Mouse (Mus musculus): ENCODE measurements around the gene Slc39a13. TPM values are rescaled to one million over a fixed set of nuclear protein-coding genes. Genes with fewer than 3 reads are reported as not detected.
A peak's percentile ranks its signal among the peaks of the same experiment; 100 is the strongest.
"Not testable (repeated sequence)": the region's sequence is repeated elsewhere in the genome, so short reads cannot be mapped to it uniquely, and the experiment has no call there.

The Slc39a13 gene
- polyA plus RNA-seq, 1 experiment = 1.4 TPM

GRCm38 (mm10) chr2:91061849-91062481 lies 8.3 kb downstream of the Slc39a13 start:
- Histone ChIP-seq H3K27me3 (ENCODE audit: control insufficient read depth) (no peaks in the 10 kb centered on the region), H3K4me1 (ENCODE audit: control insufficient read depth) (peaks cover 37% of the 10 kb centered on the region), H3K36me3 (ENCODE audit: control insufficient read depth) (peaks cover 98% of the 10 kb centered on the region), H3K9me3 (ENCODE audit: control insufficient read depth, low read length) (no peaks in the 10 kb centered on the region), H3K4me3 (replicated peaks) (no peak overlapping the region)
- TF ChIP-seq TAL1 (IDR thresholded peaks at IDR 0.05; ENCODE audit: low read length) (no peak), GATA1 (IDR thresholded peaks at IDR 0.05; ENCODE audit: low read length) (no peak)

DNA sequence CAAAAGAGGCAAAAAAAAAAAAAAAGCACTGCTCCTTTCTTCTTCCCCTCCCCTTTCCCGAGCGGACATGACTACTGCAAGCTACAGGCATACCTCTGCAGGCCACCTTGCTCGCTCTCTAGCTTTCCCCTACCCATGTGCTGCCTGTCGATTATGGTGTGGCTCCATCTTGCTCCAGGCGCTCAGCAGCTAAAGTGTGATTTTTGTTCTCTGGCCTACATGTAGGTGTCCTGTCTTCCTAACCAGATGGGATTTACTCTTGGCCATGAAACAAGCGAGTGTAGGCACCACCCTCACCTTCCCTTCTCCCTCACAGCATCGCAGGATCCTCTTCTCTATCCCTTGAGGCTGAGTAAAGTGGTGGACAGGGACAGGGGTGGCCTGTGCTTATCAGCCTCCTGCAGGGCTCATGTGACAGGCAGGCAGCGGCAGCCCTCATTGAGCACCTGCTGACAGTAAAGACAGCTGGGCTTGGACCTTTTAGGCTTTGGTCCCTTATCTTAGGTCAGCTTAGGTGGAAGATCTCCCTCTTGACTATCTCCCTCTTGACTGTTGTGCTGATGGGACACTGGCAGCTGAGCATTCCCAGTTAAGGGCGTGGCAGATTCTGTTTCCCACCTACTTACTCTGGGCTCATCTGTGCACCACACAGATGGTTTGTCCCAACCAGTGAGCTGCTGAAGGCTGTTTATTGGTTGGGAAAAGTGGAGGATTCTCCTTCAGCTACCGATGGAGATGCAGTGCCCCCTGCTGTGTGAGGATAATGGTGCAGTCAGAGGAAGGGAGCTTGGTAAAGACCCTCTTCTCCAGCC lies 9.5 kb downstream of the Slc39a13 start:
- TF ChIP-seq TAL1 (IDR thresholded peaks at IDR 0.05; ENCODE audit: low read length) = peak; percentile 73
- peak; percentile 66 for TF ChIP-seq GATA1 (IDR thresholded peaks at IDR 0.05; ENCODE audit: low read length)
- Histone ChIP-seq H3K4me1 (ENCODE audit: control insufficient read depth) (peaks cover 37% of the 10 kb centered on the region), H3K9me3 (ENCODE audit: control insufficient read depth, low read length) (no peaks in the 10 kb centered on the region), H3K4me3 (replicated peaks) (peak overlapping the region; percentile 5), H3K36me3 (ENCODE audit: control insufficient read depth) (peaks cover 98% of the 10 kb centered on the region), H3K27me3 (ENCODE audit: control insufficient read depth) (no peaks in the 10 kb centered on the region)

- no peak overlapping the region for H3K4me3 ChIP-seq (replicated peaks)
- no peaks in the 10 kb centered on the region for H3K9me3 ChIP-seq (ENCODE audit: control insufficient read depth, low read length)
- no peaks in the 10 kb centered on the region for H3K27me3 ChIP-seq (ENCODE audit: control insufficient read depth)
- peaks cover 47% of the 10 kb centered on the region for H3K4me1 ChIP-seq (ENCODE audit: control insufficient read depth)
- TF ChIP-seq GATA1 (IDR thresholded peaks at IDR 0.05; ENCODE audit: low read length) (no peak), TAL1 (IDR thresholded peaks at IDR 0.05; ENCODE audit: low read length) (no peak)
- peaks cover 99% of the 10 kb centered on the region for H3K36me3 ChIP-seq (ENCODE audit: control insufficient read depth)
These were observed 10.8 kb downstream of the Slc39a13 start for GRCm38 (mm10) chr2:91059376-91059775.

- TF ChIP-seq GATA1 (IDR thresholded peaks at IDR 0.05; ENCODE audit: low read length) (no peak), TAL1 (IDR thresholded peaks at IDR 0.05; ENCODE audit: low read length) (no peak)
- no peaks in the 10 kb centered on the region for H3K9me3 ChIP-seq (ENCODE audit: control insufficient read depth, low read length)
- H3K27me3 ChIP-seq (ENCODE audit: control insufficient read depth) = no peaks in the 10 kb centered on the region
- H3K4me1 ChIP-seq (ENCODE audit: control insufficient read depth) = peaks cover 48% of the 10 kb centered on the region
- peaks cover 91% of the 10 kb centered on the region for H3K36me3 ChIP-seq (ENCODE audit: control insufficient read depth)
- no peak overlapping the region for H3K4me3 ChIP-seq (replicated peaks)
These were observed 11.8 kb downstream of the Slc39a13 start for GRCm38 (mm10) chr2:91058435-91058834.

- TF ChIP-seq GATA1 (IDR thresholded peaks at IDR 0.05; ENCODE audit: low read length) (no peak), TAL1 (IDR thresholded peaks at IDR 0.05; ENCODE audit: low read length) (no peak)
- no peaks in the 10 kb centered on the region for H3K27me3 ChIP-seq (ENCODE audit: control insufficient read depth)
- no peaks in the 10 kb centered on the region for H3K9me3 ChIP-seq (ENCODE audit: control insufficient read depth, low read length)
- H3K4me3 ChIP-seq (replicated peaks) = peak within 1 kb of the TSS; percentile 93
- H3K4me1 ChIP-seq (ENCODE audit: control insufficient read depth) = peaks cover 37% of the 10 kb centered on the region
- peaks cover 50% of the 10 kb centered on the region for H3K36me3 ChIP-seq (ENCODE audit: control insufficient read depth)
These were observed 16.3 kb downstream of the Slc39a13 start, which contains the start of gene Psmc3 for GRCm38 (mm10) chr2:91053934-91054382. Psmc3 (plus strand) TSS chr2:91054009.

- H3K9me3 ChIP-seq (ENCODE audit: control insufficient read depth, low read length) = no peaks in the 10 kb centered on the region
- H3K27me3 ChIP-seq (ENCODE audit: control insufficient read depth) = no peaks in the 10 kb centered on the region
- peak overlapping the region; percentile 93 for H3K4me3 ChIP-seq (replicated peaks)
- peaks cover 44% of the 10 kb centered on the region for H3K36me3 ChIP-seq (ENCODE audit: control insufficient read depth)
- peaks cover 35% of the 10 kb centered on the region for H3K4me1 ChIP-seq (ENCODE audit: control insufficient read depth)
- TF ChIP-seq GATA1 (IDR thresholded peaks at IDR 0.05; ENCODE audit: low read length) (no peak), TAL1 (IDR thresholded peaks at IDR 0.05; ENCODE audit: low read length) (no peak)
These were observed 16.9 kb downstream of the Slc39a13 start for GRCm38 (mm10) chr2:91053181-91053933.

- H3K27me3 ChIP-seq (ENCODE audit: control insufficient read depth) = no peaks in the 10 kb centered on the region
- H3K9me3 ChIP-seq (ENCODE audit: control insufficient read depth, low read length) = no peaks in the 10 kb centered on the region
- H3K36me3 ChIP-seq (ENCODE audit: control insufficient read depth) = peaks cover 38% of the 10 kb centered on the region
- H3K4me3 ChIP-seq (replicated peaks) = no peak overlapping the region
- H3K4me1 ChIP-seq (ENCODE audit: control insufficient read depth) = peaks cover 35% of the 10 kb centered on the region
- no peak for TF ChIP-seq TAL1 (IDR thresholded peaks at IDR 0.05; ENCODE audit: low read length)
- TF ChIP-seq GATA1 (IDR thresholded peaks at IDR 0.05; ENCODE audit: low read length) = no peak
These were observed 17.5 kb downstream of the Slc39a13 start for GRCm38 (mm10) chr2:91052752-91053151.

GRCm38 (mm10) chr2:91051917-91052316 lies 18.3 kb downstream of the Slc39a13 start:
- Histone ChIP-seq H3K4me3 (replicated peaks) (no peak overlapping the region), H3K36me3 (ENCODE audit: control insufficient read depth) (peaks cover 30% of the 10 kb centered on the region), H3K27me3 (ENCODE audit: control insufficient read depth) (no peaks in the 10 kb centered on the region), H3K9me3 (ENCODE audit: control insufficient read depth, low read length) (no peaks in the 10 kb centered on the region), H3K4me1 (ENCODE audit: control insufficient read depth) (peaks cover 36% of the 10 kb centered on the region)
- TF ChIP-seq GATA1 (IDR thresholded peaks at IDR 0.05; ENCODE audit: low read length) = no peak
- TF ChIP-seq TAL1 (IDR thresholded peaks at IDR 0.05; ENCODE audit: low read length) = no peak

GRCm38 (mm10) chr2:91047359-91047758 lies 22.9 kb downstream of the Slc39a13 start:
- Histone ChIP-seq H3K27me3 (ENCODE audit: control insufficient read depth) (peaks cover 5% of the 10 kb centered on the region), H3K4me1 (ENCODE audit: control insufficient read depth) (peaks cover 36% of the 10 kb centered on the region), H3K36me3 (ENCODE audit: control insufficient read depth) (peaks cover 3% of the 10 kb centered on the region), H3K4me3 (replicated peaks) (no peak overlapping the region), H3K9me3 (ENCODE audit: control insufficient read depth, low read length) (no peaks in the 10 kb centered on the region)
- no peak for TF ChIP-seq GATA1 (IDR thresholded peaks at IDR 0.05; ENCODE audit: low read length)
- TF ChIP-seq TAL1 (IDR thresholded peaks at IDR 0.05; ENCODE audit: low read length) = no peak

DNA sequence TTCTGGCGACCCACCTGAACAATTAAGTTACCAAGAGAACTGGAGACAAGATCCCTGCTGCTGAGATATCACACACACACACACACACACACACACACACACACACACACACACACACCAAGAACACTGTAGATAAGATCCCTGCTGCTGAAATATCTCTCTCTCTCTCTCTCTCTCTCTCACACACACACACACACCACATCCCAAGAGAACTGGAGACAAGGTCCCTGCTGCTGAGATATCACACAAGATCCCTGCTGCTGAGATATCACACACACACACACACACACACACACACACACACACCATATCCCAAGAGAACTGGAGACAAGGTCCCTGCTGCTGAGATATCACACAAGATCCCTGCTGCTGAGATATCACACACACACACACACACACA lies 24.4 kb downstream of the Slc39a13 start:
- not testable (repeated sequence) for H3K4me3 ChIP-seq (replicated peaks); H3K36me3 ChIP-seq (ENCODE audit: control insufficient read depth); H3K9me3 ChIP-seq (ENCODE audit: control insufficient read depth, low read length); H3K27me3 ChIP-seq (ENCODE audit: control insufficient read depth)
- peaks cover 30% of the 10 kb centered on the region for H3K4me1 ChIP-seq (ENCODE audit: control insufficient read depth)
